Mouse (Mus musculus) activated CD4-positive, CD25-positive, alpha-beta regulatory T cell, adult 9 weeks (primary cell): ENCODE results near the gene Cd1d1. TPM values are rescaled to one million over a fixed set of nuclear protein-coding genes. Genes with fewer than 3 reads are reported as not detected.

Experiments
- polyA plus RNA-seq: library from polyadenylated mRNA; unstranded; fragments of 100-300 nt; shearing (Covaris generic); gene quantifications from one replicate; pipeline ENCODE4 v1.2.1, GENCODE M21; 2017

Cd1d1 gene
- 132 TPM for polyA plus RNA-seq

DNA sequence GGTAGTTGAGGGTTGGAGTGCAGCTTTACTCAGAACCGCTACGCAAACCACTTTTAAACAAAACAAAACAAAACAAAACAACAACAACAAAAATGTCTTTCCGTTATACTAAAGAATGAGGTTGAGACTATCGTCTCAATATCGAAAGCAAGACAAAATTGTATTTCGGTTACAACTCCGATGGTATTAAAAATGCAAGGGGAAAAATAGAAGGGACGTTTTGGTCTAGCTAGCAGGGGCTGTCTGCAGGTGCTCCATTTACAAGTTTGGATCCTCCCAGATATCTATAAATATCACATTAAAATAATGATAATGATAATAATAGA lies at the start of gene Cd1d1:
TSS of gene Cd1d1 (minus strand) at position 27 of the 326 bp plus-strand sequence.

Other genes with a start within 250 kb of the Cd1d1 start
- 4.9 TPM for gene Dclk2, start 78.6 kb downstream of the Cd1d1 start, polyA plus RNA-seq
- 0.09 TPM for gene Kirrel, start 175.3 kb upstream of the Cd1d1 start, polyA plus RNA-seq